Mouse (Mus musculus) liver, embryonic 14.5 days (tissue): ENCODE results near the gene Cd9. TPM values are rescaled to one million over a fixed set of nuclear protein-coding genes. Genes with fewer than 3 reads are reported as not detected.
A peak's percentile ranks its signal among the peaks of the same experiment; 100 is the strongest.

Experiments
- ATAC-seq: fragments of 200-750 bp; cut with Nextera tagmentation; 2 replicates; pipeline ENCODE4 v1.8.0; 2017; ENCODE audit warnings: moderate number of reproducible peaks, mild to moderate bottlenecking, moderate library complexity; ENCODE audit not compliant: insufficient read depth
- DNase-seq, 3 experiments: peaks; one replicate each; pipeline ENCODE4 v3.0.0-alpha.2; 2012 to 2013; ENCODE audit warnings: low read depth in 3 of 3, low spot score in 3 of 3
- H3K27ac ChIP-seq: fragments of 300-500 bp; sonication (generic); 2 replicates; pipeline ENCODE4 v1.5.1; 2014; ENCODE audit warnings: moderate library complexity, mild to moderate bottlenecking, control low read depth, inconsistent platforms
- H3K27me3 ChIP-seq: fragments of 300-500 bp; sonication (generic); 2 replicates; pipeline ENCODE4 v1.6.1; 2014; ENCODE audit warnings: mild to moderate bottlenecking, low read length, moderate library complexity; ENCODE audit not compliant: control insufficient read depth, insufficient read depth
- H3K36me3 ChIP-seq: fragments of 300-500 bp; sonication (generic); replicated peaks from 2 replicates; pipeline ENCODE4 v1.6.1; 2014; ENCODE audit warnings: low read depth; ENCODE audit not compliant: control insufficient read depth, insufficient read depth
- H3K4me1 ChIP-seq, 2 experiments: fragments of 200-500 bp in 1 of 2; fragments of 300-500 bp in 1 of 2; sonication (generic) in 1 of 2; replicated peaks; 2 replicates each; pipeline ENCODE4 v1.6.1; 2012 to 2014; ENCODE audit warnings: antibody characterized with exemption in 1 of 2, inconsistent platforms in 1 of 2, low read length in 1 of 2; ENCODE audit not compliant: control insufficient read depth in 2 of 2, insufficient read depth in 2 of 2
- H3K4me2 ChIP-seq: fragments of 300-500 bp; sonication (generic); 2 replicates; pipeline ENCODE4 v1.6.1; 2014; ENCODE audit warnings: low read depth, mild to moderate bottlenecking, control low read depth, moderate library complexity
- H3K4me3 ChIP-seq, 2 experiments: fragments of 200-500 bp in 1 of 2; fragments of 300-500 bp in 1 of 2; sonication (generic) in 1 of 2; 2 replicates each; pipeline ENCODE4 v1.5.1; 2012 to 2014; ENCODE audit warnings: low read depth in 2 of 2, low read length in 2 of 2, mild to moderate bottlenecking in 2 of 2, control low read depth in 1 of 2, inconsistent platforms in 1 of 2, moderate library complexity in 1 of 2; ENCODE audit not compliant: insufficient read depth in 1 of 2
- H3K9ac ChIP-seq: fragments of 300-500 bp; sonication (generic); replicated peaks from 2 replicates; pipeline ENCODE4 v1.6.1; 2014; ENCODE audit warnings: mild to moderate bottlenecking, control low read depth, moderate library complexity
- H3K9me3 ChIP-seq: fragments of 300-500 bp; sonication (generic); 2 replicates; pipeline ENCODE4 v1.6.1; 2016; ENCODE audit warnings: low read length, mixed read lengths; ENCODE audit not compliant: control insufficient read depth
- CTCF ChIP-seq: IDR thresholded peaks from 2 replicates; pipeline ENCODE4 v1.5.1; 2016; ENCODE audit warnings: antibody characterized with exemption, low read depth, control low read depth
- EP300 ChIP-seq: IDR thresholded peaks from 2 replicates; pipeline ENCODE4 v1.6.1; 2016; ENCODE audit warnings: antibody characterized with exemption, low read depth
- WGBS: fragments of 180-500 bp; shearing (Covaris S2); extraction: QIAGEN DNeasy Blood & Tissue Kit; methylation state at CpG from one replicate; pipeline ENCODE4 v1.1.7; 2014; ENCODE audit not compliant: insufficient replicate concordance; 5-methylcytosine and 5-hydroxymethylcytosine counted together
- polyA plus RNA-seq, 2 experiments: library from polyadenylated mRNA; depleted of rRNA in 1 of 2; stranded (reverse) in 1 of 2; unstranded in 1 of 2; fragments of >200 nt; fragmentation: Nextera tagmentation in 1 of 2; extraction: Ambion mirVana in 1 of 2; gene quantifications; 2 replicates each; pipeline versions ENCODE4 v1.2.1 to v1.2.3; 2012 to 2014

Cd9 gene
- polyA plus RNA-seq, 2 experiments = 62.6 to 96.8 TPM

- H3K4me1 ChIP-seq = 0 out of 4 replicates have a peak, but pooled peaks cover 0 to 5% of the 10 kb centered on the region in 2 experiments
- H3K9me3 ChIP-seq = no peaks in the 10 kb centered on the region
- DNase-seq = no peak
- H3K36me3 ChIP-seq = no peaks in the 10 kb centered on the region
- H3K27ac ChIP-seq = no peak overlapping the region
- H3K9ac ChIP-seq = no peak overlapping the region
- no peak overlapping the region for H3K4me3 ChIP-seq
- H3K4me2 ChIP-seq = no peak overlapping the region
- H3K27me3 ChIP-seq = no peaks in the 10 kb centered on the region
- no peak for ATAC-seq
- 81% methylated on average over 11 of the region's 11 CpGs for WGBS
- TF ChIP-seq EP300 (no peak), CTCF (no peak)
Measured at GRCm38 (mm10) chr6:125503186-125503802, 8.7 kb upstream of the Cd9 start.

DNA sequence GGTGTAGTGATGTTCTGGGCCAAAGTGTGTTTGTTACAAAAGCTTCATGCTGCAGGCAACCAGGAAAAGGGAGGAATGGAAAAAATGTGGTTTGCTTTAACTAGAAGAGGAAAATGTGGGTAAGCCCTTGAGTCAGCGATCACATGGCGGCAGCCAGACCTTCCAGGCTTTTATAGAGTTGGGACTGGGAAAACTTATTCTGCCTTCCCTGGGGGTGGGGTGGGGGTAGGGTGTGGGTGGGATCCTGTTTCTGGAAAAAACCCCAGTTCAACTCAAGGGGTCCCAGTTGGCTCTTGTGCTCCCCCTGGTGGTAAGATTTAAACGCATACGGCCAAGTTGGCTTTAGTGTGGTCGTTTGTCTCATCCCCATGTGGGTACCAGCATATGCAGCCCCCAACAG is 3.5 kb upstream of the Cd9 start:
- H3K27ac ChIP-seq = no peak overlapping the region
- H3K4me3 ChIP-seq = no peak overlapping the region
- 23% methylated on average over 5 of the region's 5 CpGs for WGBS
- H3K4me1 ChIP-seq = peaks cover 0 to 6% of the 10 kb centered on the region in 2 experiments; a peak in 1 of 4 replicates
- peaks cover 19% of the 10 kb centered on the region for H3K27me3 ChIP-seq
- no peak overlapping the region for H3K9ac ChIP-seq
- no peak overlapping the region for H3K4me2 ChIP-seq
- no peaks in the 10 kb centered on the region for H3K36me3 ChIP-seq
- no peak for DNase-seq
- no peaks in the 10 kb centered on the region for H3K9me3 ChIP-seq
- TF ChIP-seq EP300 (no peak), CTCF (peak; percentile 81)
- no peak for ATAC-seq

DNA sequence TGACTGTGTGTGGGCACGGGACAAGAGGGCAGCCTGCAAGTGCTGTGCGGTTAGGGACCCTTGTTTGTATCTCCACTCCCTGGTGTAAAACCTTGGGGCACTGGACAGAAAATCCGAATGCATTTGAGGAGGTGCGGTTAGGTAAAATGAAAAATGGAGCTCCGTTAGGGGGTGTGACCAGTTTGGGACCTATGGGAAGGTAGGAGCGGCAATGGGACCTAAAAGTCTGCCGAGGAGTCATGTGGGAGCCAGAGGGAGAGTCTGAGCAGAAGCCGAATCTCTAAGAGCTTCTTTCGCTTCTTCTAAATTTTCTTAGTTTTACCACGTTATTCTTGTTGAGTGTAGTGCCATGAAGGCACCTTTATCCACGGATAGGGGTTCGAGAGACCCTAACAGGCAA is 1.8 kb upstream of the Cd9 start:
- Histone ChIP-seq H3K36me3 (no peaks in the 10 kb centered on the region), H3K9me3 (no peaks in the 10 kb centered on the region), H3K4me3 (no peak overlapping the region), H3K27ac (no peak overlapping the region), H3K27me3 (peaks cover 19% of the 10 kb centered on the region), H3K9ac (no peak overlapping the region), H3K4me2 (no peak overlapping the region), H3K4me1 (peaks cover 0 to 6% of the 10 kb centered on the region in 2 experiments; a peak in 1 of 4 replicates)
- 70% methylated on average over 12 of the region's 12 CpGs for WGBS
- no peak for DNase-seq
- no peak for TF ChIP-seq CTCF
- TF ChIP-seq EP300 = no peak
- no peak for ATAC-seq

- Histone ChIP-seq H3K4me2 (no peak overlapping the region; the same call in 1 of the 2 replicates), H3K9ac (no peak overlapping the region), H3K9me3 (no peaks in the 10 kb centered on the region), H3K4me3 (no peak overlapping the region), H3K36me3 (no peaks in the 10 kb centered on the region), H3K4me1 (peaks cover 0 to 2% of the 10 kb centered on the region in 2 experiments; a peak in 1 of 4 replicates), H3K27ac (no peak overlapping the region), H3K27me3 (peaks cover 19% of the 10 kb centered on the region)
- 61% methylated on average over 9 of the region's 9 CpGs for WGBS
- TF ChIP-seq EP300 (no peak), CTCF (no peak)
- DNase-seq (no peak), ATAC-seq (no peak)
Measured at GRCm38 (mm10) chr6:125495361-125495760, 770 bp upstream of the Cd9 start.

- WGBS = 32% methylated on average over 5 of the region's 5 CpGs
- ATAC-seq = no peak
- H3K4me3 ChIP-seq = peak overlapping the region; percentile 62 to 74; a peak in 2 of 4 replicates
- peaks cover 0 to 2% of the 10 kb centered on the region in 2 experiments; a peak in 1 of 4 replicates for H3K4me1 ChIP-seq
- H3K27me3 ChIP-seq = peaks cover 19% of the 10 kb centered on the region
- no peaks in the 10 kb centered on the region for H3K9me3 ChIP-seq
- H3K36me3 ChIP-seq = no peaks in the 10 kb centered on the region
- DNase-seq = no peak
- peak overlapping the region; percentile 68 for H3K4me2 ChIP-seq
- H3K9ac ChIP-seq = no peak overlapping the region
- TF ChIP-seq EP300 (no peak), CTCF (no peak)
- H3K27ac ChIP-seq = no peak overlapping the region
Measured at GRCm38 (mm10) chr6:125493147-125493546, 1.4 kb downstream of the Cd9 start.
